Mouse (Mus musculus) C2C12 (cell line): ENCODE results near the gene Mat2a. TPM values are rescaled to one million over a fixed set of nuclear protein-coding genes. Genes with fewer than 3 reads are reported as not detected.

Experiments used
- H3K27me3 ChIP-seq: one replicate; pipeline ENCODE4 v1.6.1; 2011; ENCODE audit not compliant: control insufficient read depth, insufficient read depth, insufficient read length
- H3K36me3 ChIP-seq: one replicate; pipeline ENCODE4 v1.6.1; 2011; ENCODE audit not compliant: control insufficient read depth, insufficient read depth
- H3K4me3 ChIP-seq: one replicate; pipeline ENCODE4 v1.5.1; 2011; ENCODE audit warnings: mild to moderate bottlenecking, control low read depth; ENCODE audit not compliant: poor library complexity, insufficient read depth, severe bottlenecking
- H3K79me2 ChIP-seq: one replicate; pipeline ENCODE4 v1.6.1; 2011; ENCODE audit not compliant: control insufficient read depth, insufficient read depth
- H3K79me3 ChIP-seq: one replicate; pipeline ENCODE4 v1.6.1; 2011; ENCODE audit warnings: low read depth, control low read depth
- H3ac ChIP-seq: one replicate; pipeline ENCODE3; 2011; ENCODE audit warnings: low read depth; ENCODE audit not compliant: control insufficient read depth, insufficient read length
- CEBPB ChIP-seq: IDR thresholded peaks from one replicate; pipeline ENCODE4 v1.6.1; 2011; ENCODE audit warnings: low read depth, mild to moderate bottlenecking, control low read depth, moderate library complexity
- CTCF ChIP-seq: IDR thresholded peaks from one replicate; pipeline ENCODE4 v1.5.1; 2011; ENCODE audit not compliant: control insufficient read depth, insufficient read depth, insufficient read length
- FOSL1 ChIP-seq: IDR thresholded peaks from one replicate; pipeline ENCODE4 v1.8.0; 2011; ENCODE audit warnings: mild to moderate bottlenecking, low read length; ENCODE audit not compliant: poor library complexity, insufficient read depth, severe bottlenecking
- MAX ChIP-seq: IDR thresholded peaks from one replicate; pipeline ENCODE4 v1.6.1; 2011; ENCODE audit warnings: mild to moderate bottlenecking, control low read depth
- MYOD1 ChIP-seq: IDR thresholded peaks from one replicate; pipeline ENCODE4 v1.6.1; 2011; ENCODE audit warnings: low read depth; ENCODE audit not compliant: control insufficient read depth, insufficient read length
- MYOG ChIP-seq: IDR thresholded peaks from one replicate; pipeline ENCODE4 v1.6.1; 2011; ENCODE audit not compliant: control insufficient read depth, insufficient read length; ENCODE audit errors: extremely low read depth
- USF1 ChIP-seq: IDR thresholded peaks from one replicate; pipeline ENCODE4 v1.6.1; 2011; ENCODE audit warnings: low read depth, mild to moderate bottlenecking, control low read depth, moderate library complexity
- polyA plus RNA-seq: library from polyadenylated mRNA; unstranded; fragments of >200 nt; fragmentation: generic; extraction: Trizol; gene quantifications from one replicate; pipeline ENCODE4 v1.2.1, GENCODE M21; 2012; ENCODE audit warnings: missing spikeins

Mat2a gene
- polyA plus RNA-seq, 1 experiment = 165 TPM

- H3K79me2 ChIP-seq = no peaks in the 10 kb centered on the region
- no peaks in the 10 kb centered on the region for H3K36me3 ChIP-seq
- H3ac ChIP-seq = no peak overlapping the region
- no peak for TF ChIP-seq CEBPB
- H3K4me3 ChIP-seq = no peak overlapping the region
- H3K27me3 ChIP-seq = no peaks in the 10 kb centered on the region
- H3K79me3 ChIP-seq = no peaks in the 10 kb centered on the region
Observed at GRCm38 (mm10) chr6:72458921-72459320, 19.6 kb upstream of the Mat2a start.

- no peak for TF ChIP-seq USF1
- TF ChIP-seq FOSL1 = no peak
- no peak for TF ChIP-seq CEBPB
- no peak for TF ChIP-seq MYOG
- TF ChIP-seq MYOD1 = no peak
- TF ChIP-seq MAX = no peak
- TF ChIP-seq CTCF = no peak
- no peak overlapping the region for H3K4me3 ChIP-seq
Observed at GRCm38 (mm10) chr6:72458418-72458817, 19.1 kb upstream of the Mat2a start.

GRCm38 (mm10) chr6:72456567-72456966, 17.2 kb upstream of the Mat2a start:
- Histone ChIP-seq H3ac (no peak overlapping the region), H3K79me2 (no peaks in the 10 kb centered on the region), H3K4me3 (no peak overlapping the region), H3K79me3 (no peaks in the 10 kb centered on the region), H3K27me3 (no peaks in the 10 kb centered on the region), H3K36me3 (no peaks in the 10 kb centered on the region)
- TF ChIP-seq CEBPB = no peak
- TF ChIP-seq MYOD1 = no peak
- no peak for TF ChIP-seq FOSL1
- TF ChIP-seq USF1 = no peak
- no peak for TF ChIP-seq MYOG
- no peak for TF ChIP-seq CTCF
- no peak for TF ChIP-seq MAX

More at GRCm38 (mm10) chr6:72458418-72458817, 19.1 kb upstream of the Mat2a start:
- H3K27me3 ChIP-seq = no peaks in the 10 kb centered on the region
- H3K36me3 ChIP-seq = no peaks in the 10 kb centered on the region
- no peaks in the 10 kb centered on the region for H3K79me2 ChIP-seq
- H3ac ChIP-seq = no peak overlapping the region
- no peaks in the 10 kb centered on the region for H3K79me3 ChIP-seq

- TF ChIP-seq FOSL1 = no peak
- no peak for TF ChIP-seq MYOD1
- no peak for TF ChIP-seq MYOG
- no peak for TF ChIP-seq CTCF
- TF ChIP-seq CEBPB = no peak
- TF ChIP-seq USF1 = no peak
- no peak for TF ChIP-seq MAX
- no peaks in the 10 kb centered on the region for H3K36me3 ChIP-seq
Observed at GRCm38 (mm10) chr6:72454833-72455373, 15.5 kb upstream of the Mat2a start.

GRCm38 (mm10) chr6:72454072-72454746, 14.9 kb upstream of the Mat2a start:
- no peak for TF ChIP-seq MAX
- TF ChIP-seq MYOG = no peak
- no peak for TF ChIP-seq CTCF
- TF ChIP-seq MYOD1 = no peak
- TF ChIP-seq FOSL1 = no peak
- H3K79me2 ChIP-seq = no peaks in the 10 kb centered on the region
- no peaks in the 10 kb centered on the region for H3K27me3 ChIP-seq
- no peak overlapping the region for H3ac ChIP-seq
- H3K4me3 ChIP-seq = no peak overlapping the region
- no peaks in the 10 kb centered on the region for H3K36me3 ChIP-seq
- no peaks in the 10 kb centered on the region for H3K79me3 ChIP-seq

More at GRCm38 (mm10) chr6:72454833-72455373, 15.5 kb upstream of the Mat2a start:
- Histone ChIP-seq H3K27me3 (no peaks in the 10 kb centered on the region), H3K79me3 (no peaks in the 10 kb centered on the region), H3K79me2 (no peaks in the 10 kb centered on the region), H3ac (no peak overlapping the region), H3K4me3 (no peak overlapping the region)

- TF ChIP-seq FOSL1 (no peak), MAX (no peak), CEBPB (no peak), CTCF (no peak), USF1 (no peak), MYOG (no peak), MYOD1 (no peak)
- Histone ChIP-seq H3K36me3 (no peaks in the 10 kb centered on the region), H3K27me3 (no peaks in the 10 kb centered on the region), H3K79me3 (no peaks in the 10 kb centered on the region), H3ac (no peak overlapping the region), H3K4me3 (no peak overlapping the region), H3K79me2 (no peaks in the 10 kb centered on the region)
Observed at GRCm38 (mm10) chr6:72453578-72453977, 14.2 kb upstream of the Mat2a start.
